Mouse (Mus musculus): ENCODE data around the gene Dntt.

GRCm38 (mm10) chr19:41076906-41077305 is 47.8 kb downstream of the Dntt start, which contains the start of gene Opalin:
- no peak for TF ChIP-seq ZC3H11A (IDR thresholded peaks at IDR 0.05; ENCODE audit: borderline replicate concordance, low read depth, low read length)
- TF ChIP-seq MAFK (IDR thresholded peaks at IDR 0.05; ENCODE audit: insufficient read depth, low read depth, low read length), result no peak
- TF ChIP-seq CHD2 (IDR thresholded peaks at IDR 0.05; ENCODE audit: low read depth, low read length), result no peak
- no peak for TF ChIP-seq HCFC1 (IDR thresholded peaks at IDR 0.05; ENCODE audit: borderline replicate concordance, insufficient read depth, low read length)
- TF ChIP-seq ZNF384 (IDR thresholded peaks at IDR 0.05; ENCODE audit: low read depth, low read length), result no peak
